Mouse (Mus musculus) heart, postnatal 0 days (tissue): ENCODE measurements around the gene Iqcf3. TPM values are rescaled to one million over a fixed set of nuclear protein-coding genes. Genes with fewer than 3 reads are reported as not detected.

ENCODE experiments used
- ATAC-seq: fragments of 200-750 bp; cut with Nextera tagmentation; 2 replicates; pipeline ENCODE4 v1.8.0; 2017; ENCODE audit warnings: low read depth, moderate number of reproducible peaks, moderate library complexity; ENCODE audit not compliant: insufficient read depth
- DNase-seq: peaks from one replicate; pipeline ENCODE4 v3.0.0-alpha.2; 2016; ENCODE audit warnings: low spot score
- H3K27ac ChIP-seq: fragments of 300-500 bp; sonication (generic); 2 replicates; pipeline ENCODE4 v1.5.1; 2014; ENCODE audit warnings: low read depth, mild to moderate bottlenecking
- H3K27me3 ChIP-seq: fragments of 300-500 bp; sonication (generic); 2 replicates; pipeline ENCODE4 v1.6.1; 2014; ENCODE audit warnings: low read length, mixed read lengths; ENCODE audit not compliant: control insufficient read depth, insufficient read depth
- H3K36me3 ChIP-seq: fragments of 300-500 bp; sonication (generic); replicated peaks from 2 replicates; pipeline ENCODE4 v1.6.1; 2014; ENCODE audit warnings: low read length, mixed read lengths; ENCODE audit not compliant: control insufficient read depth, insufficient read depth
- H3K4me1 ChIP-seq: fragments of 300-500 bp; sonication (generic); 2 replicates; pipeline ENCODE4 v1.6.1; 2014; ENCODE audit warnings: antibody characterized with exemption; ENCODE audit not compliant: control insufficient read depth, insufficient read depth
- H3K4me2 ChIP-seq: fragments of 300-500 bp; sonication (generic); 2 replicates; pipeline ENCODE4 v1.6.1; 2014; ENCODE audit warnings: low read depth, mild to moderate bottlenecking, low read length, moderate library complexity
- H3K4me3 ChIP-seq: fragments of 300-500 bp; sonication (generic); 2 replicates; pipeline ENCODE4 v1.5.1; 2014; ENCODE audit warnings: low read depth, low read length
- H3K9ac ChIP-seq: fragments of 300-500 bp; sonication (generic); replicated peaks from 2 replicates; pipeline ENCODE4 v1.6.1; 2014; ENCODE audit warnings: low read depth, low read length, mixed read lengths
- H3K9me3 ChIP-seq: fragments of 300-500 bp; sonication (generic); replicated peaks from 2 replicates; pipeline ENCODE4 v1.6.1; 2016; ENCODE audit warnings: low read length; ENCODE audit not compliant: control insufficient read depth
- CTCF ChIP-seq: IDR thresholded peaks from 2 replicates; pipeline ENCODE4 v1.5.1; 2016; ENCODE audit warnings: antibody characterized with exemption, control low read depth, low read depth
- EP300 ChIP-seq: IDR thresholded peaks from 2 replicates; pipeline ENCODE4 v1.6.1; 2016; ENCODE audit warnings: antibody characterized with exemption, low read depth
- WGBS: fragments of 180-500 bp; shearing (Covaris S2); extraction: QIAGEN DNeasy Blood & Tissue Kit; methylation state at CpG from one replicate; pipeline ENCODE4 v1.1.7; 2014; 5-methylcytosine and 5-hydroxymethylcytosine counted together
- polyA plus RNA-seq: library from polyadenylated mRNA; unstranded; fragments of >200 nt; fragmentation: Nextera tagmentation; extraction: Ambion mirVana; gene quantifications from 2 replicates; pipeline ENCODE4 v1.2.1, GENCODE M21; 2015
- total RNA-seq: library from RNA; depleted of rRNA; stranded (reverse); fragments of >200 nt; gene quantifications from 2 replicates; pipeline ENCODE4 v1.2.3, GENCODE M21; 2014; ENCODE audit warnings: low replicate concordance; rRNA removed

Iqcf3 gene
- total and polyA plus RNA-seq, 2 experiments from 2014 or later: not detected

DNA sequence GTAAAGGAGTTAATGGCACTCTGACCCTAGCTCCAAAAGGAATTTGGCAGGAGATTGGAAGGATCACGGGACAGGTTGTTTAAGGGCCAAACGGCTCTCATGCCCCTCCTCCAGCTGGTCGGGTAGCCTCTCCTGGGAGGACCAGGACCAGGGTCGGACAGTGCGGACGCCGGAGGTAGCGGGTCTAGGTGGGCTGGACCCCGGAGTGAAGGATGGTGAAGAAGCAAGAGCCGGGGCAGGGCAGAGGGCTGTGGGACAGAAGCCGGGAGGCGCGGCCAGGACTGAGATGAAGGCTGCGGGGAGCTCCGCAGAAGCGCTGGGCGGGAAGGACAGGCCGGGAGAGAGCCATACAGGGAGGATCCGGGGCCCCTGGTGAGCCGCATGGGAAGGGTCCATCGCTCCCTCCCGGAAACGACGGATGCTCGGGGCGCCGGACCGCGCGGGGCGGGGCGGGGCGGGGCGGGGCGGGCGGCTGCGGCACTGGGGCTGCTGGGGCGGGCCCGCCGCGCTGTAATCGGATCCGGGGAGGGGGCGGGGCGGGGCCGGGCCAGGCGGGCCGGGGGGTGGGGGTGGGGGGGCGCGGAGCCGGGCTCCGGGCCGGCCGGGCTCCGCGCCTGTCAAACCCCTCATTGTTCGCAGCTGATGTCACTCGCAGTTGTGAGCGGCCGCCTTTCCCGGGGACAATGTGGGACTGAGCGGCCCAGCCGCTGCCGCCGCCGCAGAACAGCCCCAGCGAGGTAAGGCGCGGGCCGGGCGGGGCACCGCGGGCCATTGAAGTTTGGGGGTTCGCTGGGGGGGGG is 108.0 kb downstream of the Iqcf3 start, which contains the start of gene Pcbp4:
Pcbp4 (plus strand) TSS at position 21 of the 800 bp plus-strand sequence.
- Histone ChIP-seq H3K27ac (peak within 1 kb of the TSS; percentile 78), H3K36me3 (no peaks in the 10 kb centered on the region), H3K4me2 (peak within 1 kb of the TSS; percentile 65), H3K4me1 (peaks cover 66% of the 10 kb centered on the region), H3K27me3 (no peaks in the 10 kb centered on the region), H3K9me3 (no peaks in the 10 kb centered on the region), H3K9ac (peak within 1 kb of the TSS; percentile 84), H3K4me3 (peak within 1 kb of the TSS; percentile 72)
- WGBS: under 1% methylated on average over 45 of the region's 74 CpGs
- ATAC-seq (peak; percentile 71), DNase-seq (peak; percentile 63)
- TF ChIP-seq CTCF (no peak), EP300 (no peak)

Other genes starting within 250 kb of the Iqcf3 start
- 46.9 and 47.7 TPM in 2 replicates for gene Dusp7, start 193.0 kb downstream of the Iqcf3 start, total RNA-seq
- gene Dusp7, start 193.0 kb downstream of the Iqcf3 start, polyA plus RNA-seq: 9.1 and 10.3 TPM in 2 replicates
- 783 and 913 TPM in 2 replicates for gene Rpl29, start 132.2 kb downstream of the Iqcf3 start, total RNA-seq
- 504 and 531 TPM in 2 replicates for gene Rpl29, start 132.2 kb downstream of the Iqcf3 start, polyA plus RNA-seq
- 38.5 and 45.3 TPM in 2 replicates for gene Acy1, start 123.3 kb downstream of the Iqcf3 start, total RNA-seq
- 19.0 and 20.1 TPM in 2 replicates for gene Acy1, start 123.3 kb downstream of the Iqcf3 start, polyA plus RNA-seq
- 14.9 and 46.8 TPM in 2 replicates for gene Abhd14b, start 114.2 kb downstream of the Iqcf3 start, total RNA-seq
- 5.3 and 5.9 TPM in 2 replicates for gene Abhd14b, start 114.2 kb downstream of the Iqcf3 start, polyA plus RNA-seq
- gene Abhd14a, start 114.0 kb downstream of the Iqcf3 start, total RNA-seq: 57.3 and 64.8 TPM in 2 replicates
- gene Abhd14a, start 114.0 kb downstream of the Iqcf3 start, polyA plus RNA-seq: 45.8 and 47.1 TPM in 2 replicates
- gene Pcbp4, start 108.3 kb downstream of the Iqcf3 start, total RNA-seq: 157 and 188 TPM in 2 replicates
- gene Pcbp4, start 108.3 kb downstream of the Iqcf3 start, polyA plus RNA-seq: 40.9 and 44.1 TPM in 2 replicates
- gene Gpr62, start 95.7 kb downstream of the Iqcf3 start, total RNA-seq: not detected in 2 replicates
- 0.11 TPM in 1 of 2 replicates, not detected in the other for gene Gpr62, start 95.7 kb downstream of the Iqcf3 start, polyA plus RNA-seq
- gene Rrp9, start 85.7 kb downstream of the Iqcf3 start, total RNA-seq: 16.5 and 54.6 TPM in 2 replicates
- 17.6 and 21.0 TPM in 2 replicates for gene Rrp9, start 85.7 kb downstream of the Iqcf3 start, polyA plus RNA-seq
- 7.2 and 16.7 TPM in 2 replicates for gene Parp3, start 84.7 kb downstream of the Iqcf3 start, total RNA-seq
- gene Parp3, start 84.7 kb downstream of the Iqcf3 start, polyA plus RNA-seq: 2.8 and 2.9 TPM in 2 replicates
- not detected in 2 replicates for gene Iqcf1, start 61.7 kb downstream of the Iqcf3 start, total RNA-seq
- not detected in 2 replicates for gene Iqcf1, start 61.7 kb downstream of the Iqcf3 start, polyA plus RNA-seq
- not detected in 2 replicates for gene Iqcf5, start 47.1 kb downstream of the Iqcf3 start, total RNA-seq
- gene Iqcf5, start 47.1 kb downstream of the Iqcf3 start, polyA plus RNA-seq: not detected in 2 replicates
- not detected in 2 replicates for gene Iqcf4, start 9.4 kb upstream of the Iqcf3 start, total RNA-seq
- gene Iqcf4, start 9.4 kb upstream of the Iqcf3 start, polyA plus RNA-seq: not detected in 2 replicates
- not detected in 2 replicates for gene Iqcf6, start 65.0 kb upstream of the Iqcf3 start, total RNA-seq
- not detected in 2 replicates for gene Iqcf6, start 65.0 kb upstream of the Iqcf3 start, polyA plus RNA-seq
- not detected in 2 replicates for gene Grm2, start 94.5 kb upstream of the Iqcf3 start, total RNA-seq
- gene Grm2, start 94.5 kb upstream of the Iqcf3 start, polyA plus RNA-seq: not detected in 2 replicates
- gene Tex264, start 124.3 kb upstream of the Iqcf3 start, total RNA-seq: 30.9 and 122 TPM in 2 replicates
- 44.6 and 47.9 TPM in 2 replicates for gene Tex264, start 124.3 kb upstream of the Iqcf3 start, polyA plus RNA-seq
- gene Rad54l2, start 227.6 kb upstream of the Iqcf3 start, total RNA-seq: 10.8 and 23.2 TPM in 2 replicates
- gene Rad54l2, start 227.6 kb upstream of the Iqcf3 start, polyA plus RNA-seq: 1.8 and 1.9 TPM in 2 replicates